Mouse (Mus musculus): Measurements from ENCODE around the gene Krt17. TPM values are rescaled to one million over a fixed set of nuclear protein-coding genes. Genes with fewer than 3 reads are reported as not detected.

Krt17 gene
- polyA plus RNA-seq, 2 experiments = 0.15 to 0.18 TPM

DNA sequence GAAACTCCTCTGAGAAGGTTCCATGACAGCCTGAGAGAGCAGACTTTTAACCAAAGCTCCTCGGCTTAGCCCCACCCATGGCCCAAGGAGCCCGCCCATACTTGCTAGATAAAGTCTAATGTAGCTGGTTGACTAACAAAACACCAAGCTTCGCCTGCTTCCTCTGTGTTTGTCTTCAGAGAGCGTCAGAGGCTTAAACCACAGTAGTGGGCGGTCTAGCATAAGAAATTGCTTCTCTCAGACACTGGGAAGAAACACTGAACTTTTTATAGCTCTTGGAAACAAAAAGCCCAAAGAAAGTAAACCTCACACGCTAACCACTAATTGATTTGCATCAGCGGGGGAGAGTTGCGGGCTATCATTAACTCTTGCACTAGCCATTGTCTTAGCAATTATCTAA lies 39.1 kb downstream of the Krt17 start:
- no peaks in the 10 kb centered on the region for H3K27me3 ChIP-seq (ENCODE audit: control insufficient read depth, insufficient read depth, low read length)
- H3K4me1 ChIP-seq (replicated peaks; ENCODE audit: control insufficient read depth in 2 of 2, insufficient read depth in 2 of 2, low read length in 1 of 2) = no peaks in the 10 kb centered on the region
- no peak for TF ChIP-seq CTCF (IDR thresholded peaks at IDR 0.05; ENCODE audit: low read depth)
- no peak for TF ChIP-seq EP300 (IDR thresholded peaks at IDR 0.05; ENCODE audit: low read depth)
- DNase-seq (ENCODE audit: low read depth in 3 of 3, low spot score in 3 of 3) = no peak
- no peak overlapping the region for H3K9ac ChIP-seq (replicated peaks)
- H3K9me3 ChIP-seq (ENCODE audit: control insufficient read depth, low read length) = no peaks in the 10 kb centered on the region; the same call in 1 of the 2 replicates
- H3K27ac ChIP-seq = no peak overlapping the region
- 55% methylated on average over 8 of the region's 8 CpGs for WGBS (ENCODE audit: insufficient replicate concordance)
- no peaks in the 10 kb centered on the region for H3K36me3 ChIP-seq (replicated peaks; ENCODE audit: control insufficient read depth, insufficient read depth, low read depth)
- no peak for ATAC-seq (ENCODE audit: insufficient read depth)
- no peak overlapping the region for H3K4me3 ChIP-seq (ENCODE audit: insufficient read depth in 1 of 2, low read depth in 2 of 2, low read length in 2 of 2)
- H3K4me2 ChIP-seq (ENCODE audit: low read depth) = no peak overlapping the region

DNA sequence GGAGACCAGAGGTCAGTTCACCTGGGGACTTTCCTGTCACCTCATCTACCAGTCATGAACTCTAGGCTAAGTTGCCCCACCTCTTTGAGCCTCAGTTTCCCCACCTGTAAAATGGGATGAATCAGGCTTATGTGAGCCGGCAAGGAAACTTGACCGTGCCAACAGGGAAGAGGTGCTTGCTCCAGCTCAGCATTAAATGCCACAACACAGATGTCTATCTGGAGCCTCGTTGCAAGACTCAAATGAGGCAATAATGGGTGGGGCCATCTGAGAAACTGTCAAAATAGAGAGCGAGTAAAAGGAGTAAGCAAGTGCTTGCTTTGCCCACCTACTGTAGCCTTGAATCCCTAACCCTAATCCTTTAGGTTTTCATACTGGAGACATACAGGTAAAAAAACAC lies 41.5 kb downstream of the Krt17 start:
- 53% methylated on average over 4 of the region's 4 CpGs for WGBS (ENCODE audit: insufficient replicate concordance)
- Histone ChIP-seq H3K36me3 (replicated peaks; ENCODE audit: control insufficient read depth, insufficient read depth, low read depth) (no peaks in the 10 kb centered on the region), H3K4me1 (replicated peaks; ENCODE audit: control insufficient read depth in 2 of 2, insufficient read depth in 2 of 2, low read length in 1 of 2) (no peaks in the 10 kb centered on the region), H3K4me3 (ENCODE audit: insufficient read depth in 1 of 2, low read depth in 2 of 2, low read length in 2 of 2) (no peak overlapping the region), H3K9me3 (ENCODE audit: control insufficient read depth, low read length) (no peaks in the 10 kb centered on the region), H3K27me3 (ENCODE audit: control insufficient read depth, insufficient read depth, low read length) (no peaks in the 10 kb centered on the region), H3K9ac (replicated peaks) (no peak overlapping the region), H3K27ac (no peak overlapping the region), H3K4me2 (ENCODE audit: low read depth) (no peak overlapping the region)
- ATAC-seq (ENCODE audit: insufficient read depth) = no peak
- TF ChIP-seq EP300 (IDR thresholded peaks at IDR 0.05; ENCODE audit: low read depth) (no peak), CTCF (IDR thresholded peaks at IDR 0.05; ENCODE audit: low read depth) (no peak)
- DNase-seq (ENCODE audit: low read depth in 3 of 3, low spot score in 3 of 3) = no peak

DNA sequence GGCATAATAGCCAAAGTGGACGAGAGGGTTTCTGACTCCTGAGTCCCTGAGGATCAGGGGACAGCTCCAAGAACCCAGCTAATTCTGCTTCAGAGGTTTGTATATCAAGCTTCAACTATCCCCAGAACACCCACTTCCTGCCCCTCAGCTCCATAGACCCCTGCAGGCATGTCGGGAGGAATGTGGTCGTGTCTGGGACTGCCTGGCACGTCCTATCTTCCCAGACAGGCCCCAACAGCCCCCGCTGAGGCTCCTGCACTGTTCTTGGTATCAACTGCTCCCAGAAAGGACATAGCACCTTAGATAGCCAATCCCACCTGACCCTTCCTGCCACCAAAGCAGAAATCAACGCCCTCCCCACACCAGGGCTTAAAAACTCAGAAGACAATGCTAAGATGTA lies 52.3 kb downstream of the Krt17 start:
- H3K9me3 ChIP-seq (ENCODE audit: control insufficient read depth, low read length) = no peaks in the 10 kb centered on the region
- DNase-seq (ENCODE audit: low read depth in 3 of 3, low spot score in 3 of 3) (no peak), ATAC-seq (ENCODE audit: insufficient read depth) (no peak)
- no peaks in the 10 kb centered on the region for H3K36me3 ChIP-seq (replicated peaks; ENCODE audit: control insufficient read depth, insufficient read depth, low read depth)
- no peak overlapping the region for H3K4me2 ChIP-seq (ENCODE audit: low read depth)
- H3K9ac ChIP-seq (replicated peaks) = no peak overlapping the region
- no peaks in the 10 kb centered on the region for H3K27me3 ChIP-seq (ENCODE audit: control insufficient read depth, insufficient read depth, low read length)
- no peak overlapping the region for H3K4me3 ChIP-seq (ENCODE audit: insufficient read depth in 1 of 2, low read depth in 2 of 2, low read length in 2 of 2)
- TF ChIP-seq CTCF (IDR thresholded peaks at IDR 0.05; ENCODE audit: low read depth) = no peak
- no peak for TF ChIP-seq EP300 (IDR thresholded peaks at IDR 0.05; ENCODE audit: low read depth)
- WGBS (ENCODE audit: insufficient replicate concordance) = 28% methylated on average over 6 of the region's 6 CpGs
- no peaks in the 10 kb centered on the region for H3K4me1 ChIP-seq (replicated peaks; ENCODE audit: control insufficient read depth in 2 of 2, insufficient read depth in 2 of 2, low read length in 1 of 2)
- no peak overlapping the region for H3K27ac ChIP-seq

DNA sequence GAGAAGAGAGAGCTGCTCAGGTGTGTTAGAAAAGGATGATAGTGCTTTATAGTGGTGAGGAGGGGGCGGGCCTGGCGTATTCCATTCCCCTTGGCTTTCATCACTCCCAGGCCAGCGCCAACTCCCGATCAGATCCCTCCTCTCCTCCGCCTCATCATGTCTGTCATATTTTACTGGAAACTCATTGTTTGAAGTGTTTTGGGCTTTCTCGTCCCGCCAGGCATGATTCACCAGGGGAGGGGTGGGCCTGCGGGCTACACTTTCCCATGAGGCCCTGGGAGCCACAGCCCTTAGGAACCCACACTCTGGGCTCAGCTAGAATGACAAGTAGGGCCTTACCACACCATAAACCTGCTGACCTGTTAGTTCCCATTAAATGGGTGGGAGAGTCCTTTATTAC lies 53.3 kb downstream of the Krt17 start, which contains the start of gene Krt14:
Gene Krt14 (minus strand): TSS at position 51 of the 400 bp plus-strand sequence.
- Histone ChIP-seq H3K4me2 (ENCODE audit: low read depth) (no peak within 1 kb of the TSS), H3K4me3 (ENCODE audit: insufficient read depth in 1 of 2, low read depth in 2 of 2, low read length in 2 of 2) (no peak within 1 kb of the TSS), H3K36me3 (replicated peaks; ENCODE audit: control insufficient read depth, insufficient read depth, low read depth) (no peaks in the 10 kb centered on the region), H3K9me3 (ENCODE audit: control insufficient read depth, low read length) (no peaks in the 10 kb centered on the region), H3K4me1 (replicated peaks; ENCODE audit: control insufficient read depth in 2 of 2, insufficient read depth in 2 of 2, low read length in 1 of 2) (no peaks in the 10 kb centered on the region), H3K27ac (no peak within 1 kb of the TSS), H3K9ac (replicated peaks) (no peak within 1 kb of the TSS), H3K27me3 (ENCODE audit: control insufficient read depth, insufficient read depth, low read length) (no peaks in the 10 kb centered on the region)
- no peak for TF ChIP-seq EP300 (IDR thresholded peaks at IDR 0.05; ENCODE audit: low read depth)
- no peak for TF ChIP-seq CTCF (IDR thresholded peaks at IDR 0.05; ENCODE audit: low read depth)
- ATAC-seq (ENCODE audit: insufficient read depth) (no peak), DNase-seq (ENCODE audit: low read depth in 3 of 3, low spot score in 3 of 3) (no peak)
- WGBS (ENCODE audit: insufficient replicate concordance) = 76% methylated on average over 8 of the region's 8 CpGs

Other genes starting within 250 kb of the Krt17 start
- not detected in 2 replicates for gene Krt33a, start 244.8 kb downstream of the Krt17 start, polyA plus RNA-seq (2012; rRNA removed)
- not detected in 2 replicates for gene Krt33a, start 244.8 kb downstream of the Krt17 start, polyA plus RNA-seq (2014; fragmentation: Nextera tagmentation; extraction: Ambion mirVana)
- gene Krt33b, start 231.2 kb downstream of the Krt17 start, polyA plus RNA-seq (2012; rRNA removed) = not detected in 2 replicates
- not detected in 2 replicates for gene Krt33b, start 231.2 kb downstream of the Krt17 start, polyA plus RNA-seq (2014; fragmentation: Nextera tagmentation; extraction: Ambion mirVana)
- gene Krt34, start 219.5 kb downstream of the Krt17 start, polyA plus RNA-seq (2012; rRNA removed) = not detected in 2 replicates
- not detected in 2 replicates for gene Krt34, start 219.5 kb downstream of the Krt17 start, polyA plus RNA-seq (2014; fragmentation: Nextera tagmentation; extraction: Ambion mirVana)
- gene Krt31, start 210.5 kb downstream of the Krt17 start, polyA plus RNA-seq (2012; rRNA removed) = not detected in 2 replicates
- not detected in 2 replicates for gene Krt31, start 210.5 kb downstream of the Krt17 start, polyA plus RNA-seq (2014; fragmentation: Nextera tagmentation; extraction: Ambion mirVana)
- not detected in 2 replicates for gene Krt32, start 172.8 kb downstream of the Krt17 start, polyA plus RNA-seq (2012; rRNA removed)
- gene Krt32, start 172.8 kb downstream of the Krt17 start, polyA plus RNA-seq (2014; fragmentation: Nextera tagmentation; extraction: Ambion mirVana) = not detected in 2 replicates
- not detected in 2 replicates for gene Krt35, start 164.8 kb downstream of the Krt17 start, polyA plus RNA-seq (2012; rRNA removed)
- not detected in 2 replicates for gene Krt35, start 164.8 kb downstream of the Krt17 start, polyA plus RNA-seq (2014; fragmentation: Nextera tagmentation; extraction: Ambion mirVana)
- not detected in 2 replicates for gene Krt36, start 155.4 kb downstream of the Krt17 start, polyA plus RNA-seq (2012; rRNA removed)
- not detected in 2 replicates for gene Krt36, start 155.4 kb downstream of the Krt17 start, polyA plus RNA-seq (2014; fragmentation: Nextera tagmentation; extraction: Ambion mirVana)
- 0.08 TPM in 1 of 2 replicates, not detected in the other for gene Krt13, start 139.5 kb downstream of the Krt17 start, polyA plus RNA-seq (2012; rRNA removed)
- gene Krt13, start 139.5 kb downstream of the Krt17 start, polyA plus RNA-seq (2014; fragmentation: Nextera tagmentation; extraction: Ambion mirVana) = not detected in 2 replicates
- 0.18 and 0.35 TPM in 2 replicates for gene Krt15, start 125.1 kb downstream of the Krt17 start, polyA plus RNA-seq (2012; rRNA removed)
- gene Krt15, start 125.1 kb downstream of the Krt17 start, polyA plus RNA-seq (2014; fragmentation: Nextera tagmentation; extraction: Ambion mirVana) = 0.08 TPM in 1 of 2 replicates, not detected in the other
- 1.8 and 2.0 TPM in 2 replicates for gene Krt19, start 112.4 kb downstream of the Krt17 start, polyA plus RNA-seq (2012; rRNA removed)
- gene Krt19, start 112.4 kb downstream of the Krt17 start, polyA plus RNA-seq (2014; fragmentation: Nextera tagmentation; extraction: Ambion mirVana) = 1.2 and 2.4 TPM in 2 replicates
- gene Krt9, start 67.8 kb downstream of the Krt17 start, polyA plus RNA-seq (2012; rRNA removed) = not detected in 2 replicates
- gene Krt9, start 67.8 kb downstream of the Krt17 start, polyA plus RNA-seq (2014; fragmentation: Nextera tagmentation; extraction: Ambion mirVana) = not detected in 2 replicates
- gene Krt14, start 53.5 kb downstream of the Krt17 start, polyA plus RNA-seq (2012; rRNA removed) = 0.40 and 0.42 TPM in 2 replicates
- 0.13 and 0.25 TPM in 2 replicates for gene Krt14, start 53.5 kb downstream of the Krt17 start, polyA plus RNA-seq (2014; fragmentation: Nextera tagmentation; extraction: Ambion mirVana)
- gene Krt16, start 12.1 kb downstream of the Krt17 start, polyA plus RNA-seq (2012; rRNA removed) = not detected in 2 replicates
- not detected in 2 replicates for gene Krt16, start 12.1 kb downstream of the Krt17 start, polyA plus RNA-seq (2014; fragmentation: Nextera tagmentation; extraction: Ambion mirVana)
- not detected in 2 replicates for gene Krt42, start 8.8 kb upstream of the Krt17 start, polyA plus RNA-seq (2012; rRNA removed)
- not detected in 2 replicates for gene Krt42, start 8.8 kb upstream of the Krt17 start, polyA plus RNA-seq (2014; fragmentation: Nextera tagmentation; extraction: Ambion mirVana)
- 96.0 and 191 TPM in 2 replicates for gene Eif1, start 58.9 kb upstream of the Krt17 start, polyA plus RNA-seq (2012; rRNA removed)
- 1,798 and 1,809 TPM in 2 replicates for gene Eif1, start 58.9 kb upstream of the Krt17 start, polyA plus RNA-seq (2014; fragmentation: Nextera tagmentation; extraction: Ambion mirVana)
- not detected in 2 replicates for gene Gast, start 73.4 kb upstream of the Krt17 start, polyA plus RNA-seq (2012; rRNA removed)
- gene Gast, start 73.4 kb upstream of the Krt17 start, polyA plus RNA-seq (2014; fragmentation: Nextera tagmentation; extraction: Ambion mirVana) = not detected in 2 replicates
- gene Hap1, start 95.1 kb upstream of the Krt17 start, polyA plus RNA-seq (2012; rRNA removed) = 0.23 and 0.51 TPM in 2 replicates
- gene Hap1, start 95.1 kb upstream of the Krt17 start, polyA plus RNA-seq (2014; fragmentation: Nextera tagmentation; extraction: Ambion mirVana) = 0.06 and 0.38 TPM in 2 replicates
- gene Jup, start 136.7 kb upstream of the Krt17 start, polyA plus RNA-seq (2012; rRNA removed) = 8.5 and 10.5 TPM in 2 replicates
- gene Jup, start 136.7 kb upstream of the Krt17 start, polyA plus RNA-seq (2014; fragmentation: Nextera tagmentation; extraction: Ambion mirVana) = 8.6 and 9.6 TPM in 2 replicates
- gene P3h4, start 153.8 kb upstream of the Krt17 start, polyA plus RNA-seq (2012; rRNA removed) = 2.5 and 2.8 TPM in 2 replicates
- 2.8 and 3.9 TPM in 2 replicates for gene P3h4, start 153.8 kb upstream of the Krt17 start, polyA plus RNA-seq (2014; fragmentation: Nextera tagmentation; extraction: Ambion mirVana)
- gene Fkbp10, start 154.7 kb upstream of the Krt17 start, polyA plus RNA-seq (2012; rRNA removed) = 4.4 and 5.3 TPM in 2 replicates
- gene Fkbp10, start 154.7 kb upstream of the Krt17 start, polyA plus RNA-seq (2014; fragmentation: Nextera tagmentation; extraction: Ambion mirVana) = 5.0 and 6.3 TPM in 2 replicates
- 10.2 and 13.0 TPM in 2 replicates for gene Nt5c3b, start 180.8 kb upstream of the Krt17 start, polyA plus RNA-seq (2012; rRNA removed)
- 15.5 and 16.3 TPM in 2 replicates for gene Nt5c3b, start 180.8 kb upstream of the Krt17 start, polyA plus RNA-seq (2014; fragmentation: Nextera tagmentation; extraction: Ambion mirVana)
- gene Klhl10, start 180.9 kb upstream of the Krt17 start, polyA plus RNA-seq (2012; rRNA removed) = 0.08 and 0.16 TPM in 2 replicates
- 0.11 and 0.15 TPM in 2 replicates for gene Klhl10, start 180.9 kb upstream of the Krt17 start, polyA plus RNA-seq (2014; fragmentation: Nextera tagmentation; extraction: Ambion mirVana)
- gene Klhl11, start 211.7 kb upstream of the Krt17 start, polyA plus RNA-seq (2012; rRNA removed) = 0.90 and 1.2 TPM in 2 replicates
- 1.8 and 2.2 TPM in 2 replicates for gene Klhl11, start 211.7 kb upstream of the Krt17 start, polyA plus RNA-seq (2014; fragmentation: Nextera tagmentation; extraction: Ambion mirVana)